Mouse (Mus musculus) E14TG2a.4 (cell line): Measurements from ENCODE around the gene Tmem88.

Experiments used
- CTCF ChIP-seq: conservative IDR thresholded peaks from 2 replicates; pipeline ENCODE4 v1.5.1; 2014; ENCODE audit warnings: low read length
- NANOG ChIP-seq: IDR thresholded peaks from 2 replicates; pipeline ENCODE4 v1.6.1; 2014; ENCODE audit warnings: borderline replicate concordance, low read length, mixed read lengths
- POU5F1 ChIP-seq: IDR thresholded peaks from 2 replicates; pipeline ENCODE4 v1.6.1; 2014; ENCODE audit warnings: low read length, borderline replicate concordance

- TF ChIP-seq CTCF = no peak
- TF ChIP-seq POU5F1 = no peak
- TF ChIP-seq NANOG = no peak
Measured at GRCm38 (mm10) chr11:69437291-69437690, 39.3 kb upstream of the Tmem88 start.
